Mouse (Mus musculus) kidney, adult 2 months (tissue): ENCODE results near the gene Rbfox1. TPM values are rescaled to one million over a fixed set of nuclear protein-coding genes. Genes with fewer than 3 reads are reported as not detected.

Source experiments
- DNase-seq: peaks from one replicate; pipeline ENCODE4 v3.0.0; 2021
- H3K27ac ChIP-seq: fragments of 200-500 bp; 2 replicates; pipeline ENCODE4 v1.5.1; 2012; ENCODE audit warnings: low read depth, low read length, control low read depth, inconsistent platforms; ENCODE audit not compliant: insufficient read depth
- H3K27me3 ChIP-seq: fragments of 200-500 bp; replicated peaks from 2 replicates; pipeline ENCODE4 v1.6.1; 2012; ENCODE audit warnings: mild to moderate bottlenecking, moderate library complexity, low read length, inconsistent platforms; ENCODE audit not compliant: control insufficient read depth, insufficient read depth
- H3K36me3 ChIP-seq: fragments of 200-500 bp; 2 replicates; pipeline ENCODE4 v1.6.1; 2012; ENCODE audit warnings: mild to moderate bottlenecking, moderate library complexity, low read length, inconsistent platforms; ENCODE audit not compliant: control insufficient read depth, insufficient read depth
- H3K4me1 ChIP-seq: fragments of 200-500 bp; 2 replicates; pipeline ENCODE4 v1.6.1; 2011; ENCODE audit warnings: low read length; ENCODE audit not compliant: control insufficient read depth, insufficient read depth
- H3K4me3 ChIP-seq: fragments of 200-500 bp; 2 replicates; pipeline ENCODE4 v1.5.1; 2011; ENCODE audit warnings: mild to moderate bottlenecking, low read depth, low read length, control low read depth; ENCODE audit not compliant: insufficient read depth
- CTCF ChIP-seq: fragments of 200-500 bp; conservative IDR thresholded peaks from 2 replicates; pipeline ENCODE4 v1.5.1; 2011; ENCODE audit warnings: low read depth, mild to moderate bottlenecking, control low read depth, low read length, moderate library complexity, mixed read lengths; ENCODE audit not compliant: insufficient read depth, insufficient read length
- POLR2A ChIP-seq: fragments of 200-500 bp; IDR thresholded peaks from one replicate; pipeline ENCODE4 v1.6.1; 2011; ENCODE audit warnings: low read depth, low read length, control low read depth
- WGBS: fragments of 180-500 bp; shearing (Covaris S2); methylation state at CpG from one replicate; pipeline ENCODE4 v1.1.7; 2018; 5-methylcytosine and 5-hydroxymethylcytosine counted together
- polyA plus RNA-seq: library from polyadenylated mRNA; depleted of rRNA; stranded (reverse); fragments of >200 nt; gene quantifications from 2 replicates; pipeline ENCODE4 v1.2.3, GENCODE M21; 2012

Gene Rbfox1
- polyA plus RNA-seq, 1 experiment, result 4.2 TPM

- TF ChIP-seq CTCF, result no peak
- no peak for TF ChIP-seq POLR2A
- H3K4me3 ChIP-seq, result no peak overlapping the region
- no peaks in the 10 kb centered on the region for H3K4me1 ChIP-seq
- H3K27ac ChIP-seq, result no peak overlapping the region
- WGBS, result 74% methylated on average over 1 of the region's 1 CpGs
- no peaks in the 10 kb centered on the region for H3K27me3 ChIP-seq
- no peak for DNase-seq
- no peaks in the 10 kb centered on the region for H3K36me3 ChIP-seq
Observed at GRCm38 (mm10) chr16:6479094-6479590, 594.0 kb downstream of the Rbfox1 start.

- peak; percentile 9 for DNase-seq
- WGBS, result 26% methylated on average over 3 of the region's 3 CpGs
- no peaks in the 10 kb centered on the region for H3K4me1 ChIP-seq
- H3K27ac ChIP-seq, result no peak overlapping the region
- TF ChIP-seq CTCF (no peak), POLR2A (no peak)
- no peaks in the 10 kb centered on the region for H3K27me3 ChIP-seq
- no peaks in the 10 kb centered on the region for H3K36me3 ChIP-seq
- H3K4me3 ChIP-seq, result no peak overlapping the region
Observed at GRCm38 (mm10) chr16:6479616-6480410, 594.7 kb downstream of the Rbfox1 start.

- H3K27me3 ChIP-seq, result no peaks in the 10 kb centered on the region
- H3K4me3 ChIP-seq, result no peak overlapping the region
- no peak for TF ChIP-seq CTCF
- TF ChIP-seq POLR2A, result no peak
- H3K36me3 ChIP-seq, result no peaks in the 10 kb centered on the region
- H3K4me1 ChIP-seq, result no peaks in the 10 kb centered on the region
- no peak overlapping the region for H3K27ac ChIP-seq
- DNase-seq, result peak; percentile 38
- WGBS, result 6% methylated on average over 5 of the region's 5 CpGs
Observed at GRCm38 (mm10) chr16:6480411-6480728, 595.2 kb downstream of the Rbfox1 start.

- no peaks in the 10 kb centered on the region for H3K36me3 ChIP-seq
- H3K4me3 ChIP-seq, result no peak overlapping the region
- H3K27ac ChIP-seq, result no peak overlapping the region
- no peaks in the 10 kb centered on the region for H3K4me1 ChIP-seq
- no peak for TF ChIP-seq CTCF
- no peak for TF ChIP-seq POLR2A
- DNase-seq, result no peak
- no peaks in the 10 kb centered on the region for H3K27me3 ChIP-seq
- WGBS, result 78% methylated on average over 8 of the region's 8 CpGs
Observed at GRCm38 (mm10) chr16:6483628-6484027, 598.5 kb downstream of the Rbfox1 start.

GRCm38 (mm10) chr16:6485631-6486030 is 600.5 kb downstream of the Rbfox1 start:
- TF ChIP-seq POLR2A (no peak), CTCF (no peak)
- Histone ChIP-seq H3K27ac (no peak overlapping the region), H3K27me3 (no peaks in the 10 kb centered on the region), H3K4me3 (no peak overlapping the region), H3K4me1 (no peaks in the 10 kb centered on the region), H3K36me3 (no peaks in the 10 kb centered on the region)
- 67% methylated on average over 3 of the region's 3 CpGs for WGBS
- DNase-seq, result no peak

GRCm38 (mm10) chr16:6502219-6502618 is 617.1 kb downstream of the Rbfox1 start:
- 28% methylated on average over 8 of the region's 8 CpGs for WGBS
- H3K36me3 ChIP-seq, result no peaks in the 10 kb centered on the region
- peak; percentile 19 for DNase-seq
- no peaks in the 10 kb centered on the region for H3K27me3 ChIP-seq
- H3K4me1 ChIP-seq, result no peaks in the 10 kb centered on the region
- no peak overlapping the region for H3K4me3 ChIP-seq
- peak; percentile 58 for TF ChIP-seq CTCF
- TF ChIP-seq POLR2A, result no peak
- no peak overlapping the region for H3K27ac ChIP-seq

- Histone ChIP-seq H3K27ac (no peak overlapping the region), H3K27me3 (no peaks in the 10 kb centered on the region), H3K4me3 (no peak overlapping the region), H3K36me3 (no peaks in the 10 kb centered on the region), H3K4me1 (no peaks in the 10 kb centered on the region)
- WGBS, result 58% methylated on average over 5 of the region's 5 CpGs
- DNase-seq, result peak; percentile 44
- TF ChIP-seq CTCF (peak; percentile 78), POLR2A (no peak)
Observed at GRCm38 (mm10) chr16:6503573-6504331, 618.6 kb downstream of the Rbfox1 start.
